In genomic region chr8:46512538-46512937, GRCm38 (mm10) we compare ENCODE assay signal across 11 mouse cellular contexts. TPM values are rescaled to one million over a fixed set of nuclear protein-coding genes. Genes with fewer than 3 reads are reported as not detected.
A peak's percentile ranks its signal among the peaks of the same experiment; 100 is the strongest.
DNase-seq lines count a peak whose midpoint lies in the region; ATAC-seq lines count a peak whose summit lies in the region.
"Had no signal": no experiment of that assay in that cellular context is flagged by ENCODE, and none has a peak within 500 bp of the region (broad histone marks: within the 10 kb centered on the region; RNA-seq: fewer than 3 reads in every experiment).

No protein-coding gene starts in this region.

- no peak overlapping the region for H3K9ac ChIP-seq in stomach, embryonic 15.5 days
- H3K9ac ChIP-seq: midbrain, embryonic 15.5 days had no signal

- peak; percentile 36 for DNase-seq in gastrocnemius, postnatal 10 days
- DNase-seq in gastrocnemius, adult 18-20 months (ENCODE audit: low spot score), result no peak
- DNase-seq in left cerebral cortex, postnatal 14 days (ENCODE audit: low spot score in 2 of 2), result peak; percentile 15 to 16
- DNase-seq in left cerebral cortex, adult 8-10 months (ENCODE audit: low spot score in 2 of 2), result no peak
- DNase-seq in c-Kit-positive CD71-positive TER-119-positive erythroid progenitor cells, embryonic 14.5 days (ENCODE audit: low spot score), result no peak
- no peak for DNase-seq in urinary bladder, postnatal 4 days (ENCODE audit: low spot score in 2 of 2)
- DNase-seq: left cerebral cortex, postnatal 4 days had no signal

- intact Hi-C loops in left cerebral cortex, postnatal 14 days (cut with DNase I), result no loop called here

- ATAC-seq in inflammation-experienced regulatory T-cells, adult 6 months, result peak; percentile 65
- ATAC-seq in stomach, embryonic 15.5 days (ENCODE audit: insufficient read depth, low FRiP score, low read depth), result peak; percentile 43; the same call in 1 of the 2 replicates
- ATAC-seq: hindbrain, embryonic 16.5 days; midbrain, embryonic 15.5 days had no signal

- WGBS in stomach, embryonic 15.5 days, result 32% methylated on average over 8 of the region's 8 CpGs

- no peaks in the 10 kb centered on the region for H3K9me3 ChIP-seq in stomach, embryonic 15.5 days
- H3K9me3 ChIP-seq: midbrain, embryonic 15.5 days had no signal

- H3K27ac ChIP-seq in stomach, embryonic 15.5 days, result no peak overlapping the region
- H3K27ac ChIP-seq: midbrain, embryonic 15.5 days had no signal

- no peaks in the 10 kb centered on the region for H3K27me3 ChIP-seq in stomach, embryonic 15.5 days (replicated peaks)
- H3K27me3 ChIP-seq: midbrain, embryonic 15.5 days had no signal

- no peaks in the 10 kb centered on the region for H3K36me3 ChIP-seq in stomach, embryonic 15.5 days

- no peak overlapping the region for H3K4me2 ChIP-seq in stomach, embryonic 15.5 days
- H3K4me2 ChIP-seq: midbrain, embryonic 15.5 days had no signal

- H3K4me3 ChIP-seq in stomach, embryonic 15.5 days (replicated peaks), result no peak overlapping the region
- H3K4me3 ChIP-seq: midbrain, embryonic 15.5 days had no signal

- no peaks in the 10 kb centered on the region for H3K4me1 ChIP-seq in stomach, embryonic 15.5 days
- H3K4me1 ChIP-seq: midbrain, embryonic 15.5 days had no signal

RNA-seq across cellular contexts. Expression of gene Cenpu, which starts 39.3 kb away (rescaled TPM):
- 1 to 10 TPM; 2.1 to 2.5 TPM for total RNA-seq in gastrocnemius, postnatal 10 days (2021)
- not detected for total RNA-seq in gastrocnemius, adult 18-20 months (2021)
- total RNA-seq in left cerebral cortex, postnatal 14 days (2021), result 1 to 10 TPM; 1.6 to 4.1 TPM
- 1 to 10 TPM; 2.1 to 5.7 (median 3.1) TPM for total RNA-seq in left cerebral cortex, adult 8-10 months (2022)
- polyA plus RNA-seq in inflammation-experienced regulatory T-cells, adult 6 months (2017; shearing (Covaris generic)), result 10 to 100 TPM in 1 of 3 experiments, 1 to 10 TPM in 2; 8.1 to 18.0 (median 9.1) TPM
- polyA plus RNA-seq in stomach, embryonic 15.5 days (2015; fragmentation: Nextera tagmentation; extraction: Ambion mirVana), result 14.4 and 16.3 TPM in 2 replicates

RNA-seq across cellular contexts. Expression of gene Acsl1, which starts 41.7 kb away (rescaled TPM):
- total RNA-seq in gastrocnemius, postnatal 10 days (2021), result 100 to 1,000 TPM; 230 to 244 TPM
- total RNA-seq in gastrocnemius, adult 18-20 months (2021), result 100 to 1,000 TPM; 270 to 281 TPM
- total RNA-seq in left cerebral cortex, postnatal 14 days (2021), result 10 to 100 TPM; 45.0 to 47.3 TPM
- total RNA-seq in left cerebral cortex, adult 8-10 months (2022), result 10 to 100 TPM; 50.1 to 55.8 (median 53.3) TPM
- polyA plus RNA-seq in inflammation-experienced regulatory T-cells, adult 6 months (2017; shearing (Covaris generic)), result 10 to 100 TPM in 1 of 3 experiments, 1 to 10 TPM in 2; 6.6 to 12.1 (median 8.6) TPM
- 24.1 and 25.7 TPM in 2 replicates for polyA plus RNA-seq in stomach, embryonic 15.5 days (2015; fragmentation: Nextera tagmentation; extraction: Ambion mirVana)

Comparison
In these comparisons a context has a peak if more than half of its experiments do, and no peak if none do; other contexts are left out.
1. DNase-seq: peak in gastrocnemius, postnatal 10 days (single experiment) and left cerebral cortex, postnatal 14 days (2 of 2); none in gastrocnemius, adult 18-20 months (single experiment), left cerebral cortex, adult 8-10 months (0 of 2), c-Kit-positive CD71-positive TER-119-positive erythroid progenitor cells, embryonic 14.5 days (single experiment) and urinary bladder, postnatal 4 days (0 of 2).
2. RNA of gene Acsl1, which starts 41.7 kb away (total RNA-seq): 270 to 281 TPM in gastrocnemius, adult 18-20 months and 230 to 244 TPM in gastrocnemius, postnatal 10 days; 50.1 to 55.8 TPM in left cerebral cortex, adult 8-10 months and 45.0 to 47.3 TPM in left cerebral cortex, postnatal 14 days; every median in the first group is over 4 times any median in the second.